Mouse (Mus musculus): ENCODE results near the gene Idh3a.

GRCm38 (mm10) chr9:54538244-54538643, 47.9 kb upstream of the Idh3a start:
- TF ChIP-seq CTCF (IDR thresholded peaks at IDR 0.05; ENCODE audit: low read depth) (no peak), EP300 (IDR thresholded peaks at IDR 0.05; ENCODE audit: low read depth) (no peak)
